Mouse (Mus musculus) 416B (cell line): Measurements from ENCODE around the gene Ubtd1.

Experiments
- DNase-seq: peaks from one replicate; pipeline ENCODE4 v3.0.0; 2011; ENCODE audit warnings: low read depth

Ubtd1 gene

DNA sequence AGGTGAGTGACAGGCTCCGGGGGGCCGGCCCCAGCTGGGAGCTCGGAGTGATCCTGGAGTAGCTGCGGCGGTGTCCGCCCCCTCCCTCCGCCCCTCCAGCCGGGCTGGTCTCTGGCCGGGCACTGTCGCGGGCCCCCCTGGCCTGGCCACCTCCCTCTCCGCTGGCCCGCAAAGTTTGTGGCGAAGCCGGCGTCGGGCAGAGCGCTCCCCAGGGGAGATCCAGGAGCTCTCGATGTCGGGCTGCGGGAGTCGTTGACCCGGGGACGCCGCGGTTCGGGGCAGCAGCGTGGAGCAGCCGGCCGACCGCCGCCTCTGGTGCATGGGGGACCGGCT lies at the start of gene Ubtd1:
Gene Ubtd1, plus strand, starts transcription at position 169 of the 333 bp plus-strand sequence.
- no peak for DNase-seq

GRCm38 (mm10) chr19:41932686-41933085 lies 48.9 kb upstream of the Ubtd1 start:
- DNase-seq = peak; percentile 70

GRCm38 (mm10) chr19:41933179-41934086 lies 48.1 kb upstream of the Ubtd1 start, which contains the start of the genes Exosc1 and Zdhhc16:
Exosc1 (minus strand) TSS chr19:41933423.
Zdhhc16 (plus strand) TSS chr19:41933480.
- peak; percentile 98 for DNase-seq

GRCm38 (mm10) chr19:41934124-41934523 lies 47.4 kb upstream of the Ubtd1 start:
- DNase-seq = peak; percentile 50

GRCm38 (mm10) chr19:41935921-41936320 lies 45.6 kb upstream of the Ubtd1 start:
- DNase-seq = no peak

- no peak for DNase-seq
Observed at GRCm38 (mm10) chr19:41938539-41938938, 43.0 kb upstream of the Ubtd1 start.

DNA sequence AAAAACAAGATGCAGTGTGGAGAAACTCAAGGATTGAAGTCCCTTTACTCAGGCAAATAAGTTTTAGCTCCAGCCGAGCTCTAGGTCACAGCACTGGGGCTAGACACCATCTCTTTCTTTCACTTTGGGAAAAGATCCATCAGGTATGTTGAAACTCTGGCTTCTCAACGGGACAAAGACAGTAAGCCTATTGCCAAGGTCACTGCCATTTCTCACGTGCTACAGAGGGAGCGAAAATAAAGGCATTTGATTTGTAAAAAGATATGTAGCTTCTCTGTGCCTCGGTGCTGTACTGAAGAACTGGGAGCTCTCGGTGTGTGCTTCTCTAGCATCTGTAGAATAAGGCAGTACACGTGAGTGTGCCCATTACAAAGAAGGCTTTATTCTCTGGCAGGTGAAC lies 37.7 kb upstream of the Ubtd1 start:
- no peak for DNase-seq

- peak; percentile 64 for DNase-seq
Observed at GRCm38 (mm10) chr19:41952287-41952686, 29.3 kb upstream of the Ubtd1 start.

DNA sequence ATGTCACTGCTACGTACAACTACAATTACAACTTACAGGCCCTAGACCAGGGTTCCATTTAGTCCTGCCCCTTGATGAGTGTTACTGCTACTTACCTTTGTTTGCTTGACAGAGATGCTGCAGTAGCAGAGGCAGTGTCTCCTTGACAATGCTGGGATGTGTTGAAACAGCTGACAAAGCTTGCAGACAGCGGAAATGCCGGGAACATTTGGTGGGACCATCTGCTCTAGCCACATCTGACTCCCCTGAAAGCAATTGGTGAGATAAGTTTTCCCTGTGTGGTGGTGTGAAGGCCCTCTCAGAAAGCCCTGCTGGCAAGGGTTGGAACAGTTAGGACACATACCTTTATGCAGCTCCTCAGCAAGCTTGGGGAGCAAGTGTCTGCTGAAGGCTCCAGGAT lies 28.0 kb upstream of the Ubtd1 start:
- no peak for DNase-seq

GRCm38 (mm10) chr19:41969618-41970017 lies 11.9 kb upstream of the Ubtd1 start:
- DNase-seq = no peak

DNA sequence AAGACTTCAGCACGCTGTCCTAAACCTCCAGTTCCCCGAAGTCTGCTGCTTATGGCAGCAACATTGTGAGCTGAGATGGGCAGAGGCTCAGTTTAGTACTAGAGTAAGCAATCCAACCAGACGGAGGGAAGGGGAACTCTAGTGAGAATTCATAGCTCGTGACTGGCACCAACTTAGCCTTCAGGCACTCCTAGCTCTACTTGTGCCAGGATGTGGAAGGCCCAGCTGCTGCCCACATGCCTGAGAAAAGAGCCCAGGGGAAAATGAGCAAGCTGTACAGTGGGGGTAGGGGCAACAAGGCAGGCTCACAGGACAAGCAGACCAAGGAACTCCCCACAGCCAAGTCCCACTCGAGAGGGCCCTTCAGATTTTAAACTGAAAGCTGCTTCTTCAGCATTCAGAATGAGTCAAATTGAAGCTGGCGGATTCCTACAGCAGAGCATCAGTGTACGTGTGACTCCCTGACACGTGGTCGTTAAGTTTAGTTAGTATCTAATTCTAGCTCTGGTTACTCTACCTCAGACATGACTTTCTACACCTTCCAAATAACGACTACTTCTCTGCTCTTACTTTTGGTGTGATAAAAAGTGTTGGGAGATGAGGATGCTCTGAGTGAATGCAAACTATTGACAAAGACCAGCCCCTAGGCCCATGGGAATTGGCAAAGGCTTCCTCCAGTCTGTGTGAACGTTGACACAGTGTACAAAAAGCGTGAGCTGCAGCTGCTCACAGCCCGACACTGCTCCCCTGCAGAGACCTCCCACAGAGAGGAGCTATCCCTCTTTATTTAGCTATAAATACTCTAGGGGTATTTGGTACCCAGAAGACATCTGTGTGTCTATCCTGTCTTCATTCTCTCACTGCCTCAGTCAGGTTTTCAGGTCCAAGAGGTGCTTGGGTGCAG lies 7.4 kb upstream of the Ubtd1 start:
- no peak for DNase-seq

DNA sequence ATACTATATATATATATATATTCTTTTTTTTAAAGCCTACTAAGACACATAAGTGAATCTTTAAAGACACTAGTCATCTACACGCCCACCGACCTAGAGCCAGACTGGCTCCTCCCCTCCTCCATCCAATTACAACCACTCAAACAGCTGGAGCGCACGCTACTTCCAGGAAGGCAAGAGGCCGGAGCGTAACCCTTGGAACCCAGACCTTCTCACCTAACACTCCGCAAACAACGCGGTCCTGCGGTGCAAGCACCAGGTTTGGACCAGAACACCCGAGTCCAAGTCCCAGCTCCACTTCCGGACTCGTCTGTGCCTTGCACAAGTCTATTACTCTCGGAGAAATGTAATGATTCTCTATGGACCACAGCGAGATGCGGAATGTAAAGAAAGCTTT lies 1.1 kb upstream of the Ubtd1 start:
- DNase-seq = peak; percentile 78

DNA sequence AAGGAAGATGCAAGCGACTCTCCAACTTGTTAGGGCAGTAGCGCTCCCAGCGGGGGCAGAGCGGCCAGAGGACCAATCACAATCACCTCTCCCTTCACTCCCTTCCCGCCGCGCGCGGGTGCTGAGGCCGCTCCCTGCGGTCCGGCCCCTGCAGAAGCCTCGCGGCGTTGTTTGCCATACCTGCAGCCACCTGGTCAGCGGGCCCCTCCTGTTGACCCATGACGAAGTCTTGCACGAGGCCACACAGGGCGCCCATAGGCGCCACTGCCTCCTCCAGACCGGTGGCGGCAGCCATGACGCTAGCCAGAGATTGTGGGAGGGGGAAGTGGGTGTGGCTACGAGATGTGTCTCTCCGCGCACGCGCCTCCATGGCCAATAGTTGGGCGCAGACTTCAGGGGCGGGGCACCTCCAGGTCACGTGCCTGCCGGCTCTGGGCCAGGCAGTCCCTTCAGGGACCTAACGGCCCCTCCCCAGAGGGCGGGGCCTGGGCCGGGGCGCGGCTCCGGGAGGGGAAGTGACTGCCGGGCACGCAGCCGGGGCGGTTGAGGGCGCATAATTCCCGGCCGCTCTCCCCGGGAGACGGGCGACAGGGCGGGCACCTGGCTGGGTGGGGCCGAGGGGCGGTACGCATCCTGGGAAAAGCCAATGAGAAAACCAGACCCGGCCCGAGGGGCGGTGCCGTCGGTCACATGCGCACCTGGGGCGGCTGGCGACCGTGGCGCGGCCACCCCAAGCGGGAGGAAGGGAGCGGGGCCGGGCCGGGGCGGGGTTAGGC lies 556 bp upstream of the Ubtd1 start, which contains the start of gene Mms19:
Gene Mms19, minus strand, starts transcription at position 339 of the 776 bp plus-strand sequence.
- peak; percentile 99 for DNase-seq

DNA sequence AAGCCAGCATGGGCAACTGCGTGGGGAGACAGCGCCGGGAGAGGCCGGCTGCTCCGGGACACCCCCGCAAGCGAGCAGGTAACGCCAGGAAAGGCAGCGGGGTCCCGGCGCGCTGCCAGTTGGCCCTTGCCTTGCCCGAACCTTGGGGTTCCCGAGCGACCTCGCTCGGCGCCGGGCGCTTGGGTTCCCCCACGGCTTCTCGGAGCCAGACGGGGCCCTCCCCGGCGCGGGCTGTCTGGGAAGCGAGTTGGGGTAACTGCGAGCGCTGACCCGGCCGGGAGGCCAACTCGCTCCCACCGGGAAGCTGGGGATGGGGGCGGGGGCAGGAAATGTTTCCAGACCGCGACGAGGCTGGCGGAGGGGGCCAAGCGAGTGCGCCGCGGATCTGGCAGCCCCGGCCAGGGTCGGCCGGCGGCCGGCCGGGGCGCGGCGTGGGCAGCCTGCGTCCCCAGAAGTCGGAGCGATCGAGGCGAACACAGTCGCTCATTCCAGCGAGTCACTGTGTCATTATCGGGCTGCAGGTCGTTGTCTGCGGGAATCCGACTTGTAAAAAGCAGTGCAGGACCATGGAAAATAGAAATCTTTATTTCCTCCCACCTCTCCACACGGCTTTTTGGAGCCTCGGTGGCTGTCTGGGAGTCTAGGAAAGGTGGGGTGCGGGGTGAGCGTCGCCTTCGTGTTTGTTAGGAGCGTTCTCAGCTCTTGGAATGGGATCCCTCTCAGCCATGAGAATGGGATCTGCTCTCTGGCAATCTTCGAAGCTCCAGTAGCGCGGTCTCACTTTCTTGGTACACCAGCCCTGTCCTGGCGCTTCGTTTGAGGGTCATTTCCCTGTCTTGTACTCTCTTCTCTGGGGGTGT lies 598 bp downstream of the Ubtd1 start:
- no peak for DNase-seq

DNA sequence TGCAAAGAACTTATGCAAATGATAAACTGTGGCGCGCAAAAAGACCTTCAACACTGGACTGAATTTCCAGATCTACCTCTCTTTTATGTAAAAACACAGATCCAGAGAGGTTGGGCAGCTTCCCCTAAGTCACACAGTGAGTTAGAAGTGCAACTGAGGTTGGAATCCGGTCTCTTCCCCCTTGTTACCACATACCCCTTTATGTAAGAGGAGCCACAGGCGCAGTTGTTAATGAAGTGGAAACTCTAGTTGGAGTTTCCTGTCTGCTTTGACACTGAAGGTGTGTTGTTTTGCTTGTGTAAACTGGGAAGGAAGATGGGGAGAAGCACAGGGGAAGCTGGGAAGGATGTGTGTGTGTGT lies 1.2 kb downstream of the Ubtd1 start:
- DNase-seq = peak; percentile 83

DNA sequence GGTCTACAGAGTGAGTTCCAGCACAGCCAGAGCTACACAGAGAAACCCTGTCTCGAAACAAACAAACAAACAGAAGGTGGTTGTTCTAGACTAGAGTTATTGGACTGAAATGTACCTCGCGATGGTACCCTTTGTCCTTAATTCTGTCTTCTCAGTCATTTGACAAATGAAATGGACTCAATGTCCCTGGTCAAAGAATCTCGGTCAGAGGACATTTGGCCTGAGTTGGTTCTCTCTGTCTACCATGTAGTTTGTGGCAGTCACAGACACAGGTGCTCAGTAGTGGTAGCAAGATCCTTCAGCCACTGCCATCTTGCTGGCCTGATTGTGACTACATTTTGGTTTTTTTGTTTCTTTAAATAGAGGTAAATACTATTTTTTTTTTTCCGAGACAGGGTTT lies 4.4 kb downstream of the Ubtd1 start:
- no peak for DNase-seq

DNA sequence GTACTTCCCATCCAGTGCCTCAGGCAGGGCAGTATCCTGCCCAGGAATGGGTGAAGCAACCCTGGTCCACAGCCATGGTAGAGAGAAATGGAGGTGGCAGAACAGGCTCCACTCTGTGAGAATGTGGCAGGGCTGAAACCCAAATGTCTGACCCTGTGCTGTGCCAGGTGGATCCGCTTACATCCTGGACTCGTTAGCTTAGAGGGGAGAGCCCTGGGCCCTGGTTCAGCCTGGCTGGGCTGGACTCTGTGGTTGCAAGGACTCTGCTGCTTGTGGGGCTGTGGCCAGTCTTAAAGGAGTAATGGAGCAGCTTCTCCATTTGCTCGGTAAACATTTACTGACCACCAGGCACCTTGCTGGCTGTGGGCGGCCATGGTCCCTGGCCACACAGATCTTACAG lies 5.6 kb downstream of the Ubtd1 start:
- DNase-seq = no peak

GRCm38 (mm10) chr19:41989810-41990209 lies 8.2 kb downstream of the Ubtd1 start:
- peak; percentile 75 for DNase-seq

DNA sequence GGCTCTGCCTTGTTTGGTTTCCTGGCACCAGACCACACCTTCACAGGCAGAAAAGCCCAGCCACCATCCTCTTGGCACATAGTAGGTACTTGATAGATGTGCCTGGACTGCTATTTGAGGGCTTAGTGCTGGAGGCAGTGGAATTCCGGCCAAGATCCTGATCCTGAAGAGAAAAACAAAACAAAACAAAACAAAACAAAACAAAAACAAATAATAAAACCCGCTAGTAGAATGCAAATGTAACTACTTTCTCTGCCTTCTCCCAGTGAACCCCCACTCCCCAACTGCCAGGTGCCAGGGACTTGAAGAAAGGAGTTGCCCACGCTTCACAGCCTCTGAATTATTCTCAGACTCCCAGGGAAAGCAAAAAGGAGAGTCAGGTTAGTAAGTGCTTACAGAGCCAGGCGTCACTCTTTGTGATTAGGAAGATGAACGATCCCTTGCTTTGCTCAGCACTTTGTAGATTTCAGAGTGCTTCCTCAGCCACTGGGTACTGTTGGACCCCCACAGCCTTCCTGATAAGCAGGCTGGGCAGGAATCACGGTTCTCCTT lies 10.4 kb downstream of the Ubtd1 start:
- no peak for DNase-seq

GRCm38 (mm10) chr19:41992971-41993370 lies 11.4 kb downstream of the Ubtd1 start:
- peak; percentile 60 for DNase-seq

GRCm38 (mm10) chr19:41993484-41993883 lies 11.9 kb downstream of the Ubtd1 start:
- no peak for DNase-seq
